Mouse (Mus musculus) kidney, postnatal 0 days (tissue): Measurements from ENCODE around the gene Mpeg1. TPM values are rescaled to one million over a fixed set of nuclear protein-coding genes. Genes with fewer than 3 reads are reported as not detected.

Source experiments
- ATAC-seq: fragments of 200-750 bp; cut with Nextera tagmentation; replicated peaks from 2 replicates; pipeline ENCODE4 v1.8.0; 2017; ENCODE audit warnings: low read depth, moderate number of reproducible peaks, moderate TSS enrichment, moderate library complexity; ENCODE audit not compliant: low FRiP score
- DNase-seq: peaks from one replicate; pipeline ENCODE4 v3.0.0-alpha.2; 2016; ENCODE audit warnings: low spot score
- H3K27ac ChIP-seq: fragments of 300-500 bp; sonication (generic); 2 replicates; pipeline ENCODE4 v1.5.1; 2014; ENCODE audit warnings: mild to moderate bottlenecking
- H3K27me3 ChIP-seq: fragments of 300-500 bp; sonication (generic); 2 replicates; pipeline ENCODE4 v1.6.1; 2014; ENCODE audit warnings: low read length, mixed read lengths; ENCODE audit not compliant: insufficient read depth
- H3K36me3 ChIP-seq: fragments of 300-500 bp; sonication (generic); 2 replicates; pipeline ENCODE4 v1.6.1; 2014; ENCODE audit warnings: low read length, mixed read lengths; ENCODE audit not compliant: insufficient read depth
- H3K4me1 ChIP-seq: fragments of 300-500 bp; sonication (generic); replicated peaks from 2 replicates; pipeline ENCODE4 v1.6.1; 2014; ENCODE audit warnings: antibody characterized with exemption, low read length, mixed read lengths; ENCODE audit not compliant: insufficient read depth
- H3K4me2 ChIP-seq: fragments of 300-500 bp; sonication (generic); 2 replicates; pipeline ENCODE4 v1.6.1; 2014; ENCODE audit warnings: mild to moderate bottlenecking, low read length, moderate library complexity, mixed read lengths
- H3K4me3 ChIP-seq: fragments of 300-500 bp; sonication (generic); replicated peaks from 2 replicates; pipeline ENCODE4 v1.5.1; 2014; ENCODE audit warnings: low read depth, low read length
- H3K9ac ChIP-seq: fragments of 300-500 bp; sonication (generic); 2 replicates; pipeline ENCODE4 v1.6.1; 2014; ENCODE audit warnings: low read depth, low read length
- H3K9me3 ChIP-seq: fragments of 300-500 bp; sonication (generic); replicated peaks from 2 replicates; pipeline ENCODE4 v1.6.1; 2016; ENCODE audit warnings: low read length, inconsistent platforms, mixed read lengths
- CTCF ChIP-seq: IDR thresholded peaks from 2 replicates; pipeline ENCODE4 v1.5.1; 2016; ENCODE audit warnings: antibody characterized with exemption, low read depth, mild to moderate bottlenecking, moderate library complexity
- WGBS: fragments of 180-500 bp; shearing (Covaris S2); extraction: QIAGEN DNeasy Blood & Tissue Kit; methylation state at CpG from one replicate; pipeline ENCODE4 v1.1.7; 2014; 5-methylcytosine and 5-hydroxymethylcytosine counted together
- polyA plus RNA-seq: library from polyadenylated mRNA; unstranded; fragments of >200 nt; fragmentation: Nextera tagmentation; extraction: Ambion mirVana; gene quantifications from 2 replicates; pipeline ENCODE4 v1.2.1, GENCODE M21; 2015

The Mpeg1 gene
- polyA plus RNA-seq, 1 experiment from 2014 or later, result 0.74 TPM

- Histone ChIP-seq H3K9ac (no peak overlapping the region), H3K4me1 (peaks cover 24% of the 10 kb centered on the region), H3K9me3 (no peaks in the 10 kb centered on the region), H3K27me3 (no peaks in the 10 kb centered on the region), H3K27ac (peak overlapping the region; percentile 88), H3K4me3 (no peak overlapping the region), H3K36me3 (0 out of 2 replicates have a peak, but pooled peaks cover 3% of the 10 kb centered on the region), H3K4me2 (no peak overlapping the region)
- TF ChIP-seq CTCF, result peak; percentile 70
- ATAC-seq (peak; percentile 73), DNase-seq (peak; percentile 45)
- WGBS, result 40% methylated on average over 9 of the region's 9 CpGs
Measured at GRCm38 (mm10) chr19:12488205-12488966, 27.8 kb downstream of the Mpeg1 start.

DNA sequence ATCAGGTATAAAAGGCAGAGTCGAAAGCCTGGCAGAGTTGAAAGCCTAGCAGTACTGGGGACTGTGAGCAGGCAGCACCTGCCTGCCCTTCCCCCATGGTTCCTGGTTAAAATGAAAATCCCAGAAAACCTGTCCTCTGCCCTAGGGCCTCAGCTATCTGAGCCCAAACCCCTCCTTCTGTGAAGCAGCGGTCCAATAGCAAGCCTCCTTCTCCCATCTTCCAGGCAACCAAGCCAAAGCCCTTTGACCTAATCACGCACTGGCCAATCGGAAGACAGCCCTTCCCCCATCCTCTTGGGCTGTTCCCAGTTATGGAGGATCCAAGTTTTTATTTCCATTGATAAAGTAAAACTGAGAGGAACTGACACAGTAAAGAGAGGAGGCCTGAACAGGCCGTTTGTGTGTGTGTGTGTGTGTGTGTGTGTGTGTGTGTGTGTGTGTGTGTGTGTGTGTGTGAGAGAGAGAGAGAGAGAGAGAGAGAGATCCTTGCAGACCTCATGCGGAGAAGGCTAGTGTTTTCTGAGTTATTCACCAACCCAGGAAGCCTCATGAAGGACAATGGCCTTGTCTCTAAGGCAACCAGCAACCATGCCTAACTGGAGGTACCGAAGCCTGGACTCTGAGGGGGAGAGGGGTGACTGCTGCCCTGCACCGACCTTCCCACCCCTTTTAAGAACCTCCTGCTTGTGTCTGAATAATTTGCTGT is 28.5 kb downstream of the Mpeg1 start:
- 32% methylated on average over 8 of the region's 8 CpGs for WGBS
- Histone ChIP-seq H3K27me3 (no peaks in the 10 kb centered on the region), H3K9ac (no peak overlapping the region), H3K9me3 (no peaks in the 10 kb centered on the region), H3K4me1 (peaks cover 28% of the 10 kb centered on the region), H3K36me3 (0 out of 2 replicates have a peak, but pooled peaks cover 3% of the 10 kb centered on the region), H3K4me2 (no peak overlapping the region), H3K27ac (peak overlapping the region; percentile 88), H3K4me3 (no peak overlapping the region)
- DNase-seq (peak; percentile 52), ATAC-seq (peak; percentile 84)
- TF ChIP-seq CTCF, result no peak

DNA sequence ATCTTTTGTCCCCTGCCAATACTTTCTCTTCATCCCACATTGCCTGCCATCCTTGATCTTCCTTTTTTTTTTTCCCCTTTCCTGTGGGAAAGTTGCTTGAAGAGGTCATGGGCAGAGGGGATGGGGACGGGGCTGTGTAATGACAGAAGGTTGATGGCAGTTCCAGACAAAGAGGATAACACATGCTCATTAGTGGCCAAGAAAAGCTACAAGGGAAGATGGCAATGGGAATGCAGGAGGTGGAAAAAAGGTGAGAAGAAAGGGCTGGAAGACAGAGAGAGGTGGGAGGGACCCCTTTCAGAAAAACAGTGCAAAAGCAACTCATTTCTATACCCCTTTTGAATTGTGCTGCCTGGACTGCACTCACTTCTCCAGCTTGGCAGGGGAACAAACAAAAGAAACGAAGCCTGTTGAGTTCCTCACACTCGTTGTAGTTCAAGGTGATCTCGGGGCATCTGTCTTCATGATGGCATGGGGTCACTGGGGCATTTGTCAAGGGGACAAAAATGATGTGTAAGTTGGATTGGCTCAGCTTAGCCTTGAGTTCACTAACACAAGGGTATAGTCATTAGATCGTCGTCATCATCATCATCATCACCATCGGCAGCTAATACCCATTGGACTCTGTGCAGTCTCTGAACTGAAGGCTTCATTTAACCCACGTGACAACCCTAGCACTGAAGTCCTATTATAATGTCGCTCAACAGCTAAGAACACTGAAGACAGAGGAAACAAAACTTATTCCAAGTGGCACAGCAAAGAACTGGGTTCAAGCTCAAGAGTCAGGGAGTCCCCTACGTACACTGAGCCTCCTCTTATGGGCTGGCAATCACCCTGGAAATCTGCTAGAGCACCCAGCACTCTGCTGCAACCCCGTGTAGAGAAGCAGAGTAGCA is 29.3 kb downstream of the Mpeg1 start:
- TF ChIP-seq CTCF, result no peak
- Histone ChIP-seq H3K4me2 (no peak overlapping the region), H3K27me3 (no peaks in the 10 kb centered on the region), H3K27ac (peak overlapping the region; percentile 88), H3K9me3 (no peaks in the 10 kb centered on the region), H3K4me1 (peaks cover 28% of the 10 kb centered on the region), H3K9ac (no peak overlapping the region), H3K4me3 (no peak overlapping the region), H3K36me3 (0 out of 2 replicates have a peak, but pooled peaks cover 3% of the 10 kb centered on the region)
- WGBS, result 80% methylated on average over 11 of the region's 11 CpGs
- no peak for ATAC-seq
- DNase-seq, result no peak

DNA sequence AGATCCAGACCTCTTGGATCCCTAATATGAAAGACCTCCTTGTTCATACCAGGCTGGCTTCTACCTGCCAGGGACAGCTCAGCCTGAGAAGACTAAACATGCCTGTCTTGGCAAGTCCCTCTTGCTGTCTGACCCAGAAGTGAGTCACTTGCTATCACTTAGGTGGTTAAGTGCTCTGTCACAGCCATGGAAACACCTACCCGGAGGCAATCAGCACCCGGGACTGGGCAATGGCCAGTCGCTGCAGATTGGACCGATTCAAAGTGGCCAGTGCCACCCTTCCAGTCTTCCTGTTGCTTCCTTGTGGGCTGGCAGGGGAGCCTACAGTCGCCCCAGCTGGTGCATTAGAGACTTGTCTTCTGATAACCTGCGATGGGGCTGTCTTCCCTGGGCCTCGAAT is 31.1 kb downstream of the Mpeg1 start:
- Histone ChIP-seq H3K36me3 (0 out of 2 replicates have a peak, but pooled peaks cover 3% of the 10 kb centered on the region), H3K4me2 (no peak overlapping the region), H3K4me3 (no peak overlapping the region), H3K27me3 (no peaks in the 10 kb centered on the region), H3K9me3 (no peaks in the 10 kb centered on the region), H3K4me1 (peaks cover 27% of the 10 kb centered on the region), H3K27ac (no peak overlapping the region), H3K9ac (no peak overlapping the region)
- ATAC-seq (no peak), DNase-seq (no peak)
- TF ChIP-seq CTCF, result no peak
- 95% methylated on average over 7 of the region's 7 CpGs for WGBS

DNA sequence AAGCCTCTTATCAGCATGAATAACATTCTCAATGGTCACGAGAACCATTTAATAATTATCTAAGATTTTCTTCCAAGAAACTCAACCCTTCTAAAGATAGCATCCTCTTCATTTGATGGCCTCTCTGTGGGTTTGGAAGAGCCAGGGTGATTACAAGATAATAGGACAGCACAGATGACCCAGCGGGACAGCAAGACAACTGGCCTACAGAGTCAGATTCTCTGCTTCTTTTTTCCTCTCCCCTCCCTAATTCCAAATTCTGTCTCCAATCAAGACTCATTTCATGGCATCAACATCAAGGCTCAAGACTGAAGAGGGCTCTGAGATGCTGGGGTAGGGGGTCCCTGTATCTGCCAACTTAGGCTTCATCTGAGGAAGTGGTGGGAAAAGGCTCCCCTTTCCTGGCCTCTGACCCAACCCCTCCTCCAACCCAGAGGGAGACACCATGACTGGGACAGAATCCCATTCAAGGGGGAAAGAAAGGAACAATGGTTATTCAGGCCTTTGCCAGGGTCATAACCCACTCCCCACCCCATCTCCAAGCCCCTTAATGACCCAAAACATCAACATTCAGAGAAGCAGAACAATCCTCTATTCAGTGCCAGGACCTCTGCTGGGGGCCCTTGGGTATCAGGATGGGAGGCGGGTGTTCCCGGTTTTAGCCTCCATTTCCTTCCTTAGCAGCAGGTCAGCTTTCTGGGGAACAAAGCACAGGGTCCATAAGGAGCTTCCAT is 33.0 kb downstream of the Mpeg1 start:
- H3K27me3 ChIP-seq, result no peaks in the 10 kb centered on the region
- H3K9me3 ChIP-seq, result no peaks in the 10 kb centered on the region
- 0 out of 2 replicates have a peak, but pooled peaks cover 3% of the 10 kb centered on the region for H3K36me3 ChIP-seq
- H3K9ac ChIP-seq, result no peak overlapping the region
- peaks cover 9% of the 10 kb centered on the region; the same call in 1 of the 2 replicates for H3K4me1 ChIP-seq
- no peak overlapping the region for H3K4me3 ChIP-seq
- H3K27ac ChIP-seq, result no peak overlapping the region
- WGBS, result 64% methylated on average over 4 of the region's 4 CpGs
- no peak for ATAC-seq
- TF ChIP-seq CTCF, result no peak
- DNase-seq, result no peak
- no peak overlapping the region for H3K4me2 ChIP-seq
